Mouse (Mus musculus) hindbrain, embryonic 10.5 days (tissue): ENCODE measurements around the gene Klhdc2. TPM values are rescaled to one million over a fixed set of nuclear protein-coding genes. Genes with fewer than 3 reads are reported as not detected.

Experiments
- DNase-seq: peaks from one replicate; pipeline ENCODE4 v3.0.0-alpha.2; 2017; ENCODE audit warnings: low spot score
- H3K27ac ChIP-seq: fragments of 300-500 bp; sonication (generic); 2 replicates; pipeline ENCODE4 v1.5.1; 2016; ENCODE audit warnings: mild to moderate bottlenecking, moderate library complexity
- H3K27me3 ChIP-seq: fragments of 300-500 bp; sonication (generic); 2 replicates; pipeline ENCODE4 v1.6.1; 2016; ENCODE audit warnings: mild to moderate bottlenecking; ENCODE audit not compliant: poor library complexity, insufficient read depth, severe bottlenecking
- H3K36me3 ChIP-seq: fragments of 300-500 bp; sonication (generic); 2 replicates; pipeline ENCODE4 v1.6.1; 2016; ENCODE audit warnings: mild to moderate bottlenecking, moderate library complexity
- H3K4me1 ChIP-seq: fragments of 300-500 bp; sonication (generic); replicated peaks from 2 replicates; pipeline ENCODE4 v1.6.1; 2016; ENCODE audit warnings: mild to moderate bottlenecking
- H3K4me3 ChIP-seq: fragments of 300-500 bp; sonication (generic); 2 replicates; pipeline ENCODE4 v1.5.1; 2016; ENCODE audit warnings: mild to moderate bottlenecking, moderate library complexity
- H3K9me3 ChIP-seq: fragments of 300-500 bp; sonication (generic); 2 replicates; pipeline ENCODE4 v1.6.1; 2016; ENCODE audit warnings: mild to moderate bottlenecking, moderate library complexity
- WGBS: fragments of 180-500 bp; shearing (Covaris S2); methylation state at CpG from one replicate; pipeline ENCODE4 v1.1.7; 2016; 5-methylcytosine and 5-hydroxymethylcytosine counted together
- polyA plus RNA-seq: library from polyadenylated mRNA; unstranded; fragments of >200 nt; fragmentation: Nextera tagmentation; extraction: Ambion mirVana; gene quantifications from 2 replicates; pipeline ENCODE4 v1.2.1, GENCODE M21; 2016

Gene Klhdc2
- polyA plus RNA-seq, 1 experiment from 2014 or later = 207 TPM

DNA sequence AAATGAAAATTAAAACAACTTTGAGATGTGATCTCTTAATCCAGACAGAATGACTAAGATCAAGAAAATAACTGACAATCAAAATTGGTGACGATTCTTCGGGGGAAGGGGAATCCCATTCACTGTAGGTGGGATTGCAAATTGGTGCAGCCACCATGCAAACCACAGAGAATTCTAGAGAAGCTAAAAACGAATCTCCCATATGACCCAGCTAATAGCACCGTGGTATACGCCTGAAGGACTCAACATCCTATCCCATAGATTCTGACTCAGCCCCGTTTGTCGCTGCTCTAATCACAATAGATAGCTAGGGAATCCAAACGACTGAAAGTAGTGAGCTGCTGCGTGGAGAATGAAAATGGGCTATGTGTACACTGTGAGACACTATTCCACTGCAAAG is 7.8 kb upstream of the Klhdc2 start:
- Histone ChIP-seq H3K4me3 (no peak overlapping the region), H3K4me1 (no peaks in the 10 kb centered on the region), H3K27me3 (no peaks in the 10 kb centered on the region), H3K27ac (no peak overlapping the region), H3K9me3 (no peaks in the 10 kb centered on the region), H3K36me3 (no peaks in the 10 kb centered on the region)
- DNase-seq = no peak
- WGBS = 85% methylated on average over 9 of the region's 9 CpGs

- no peaks in the 10 kb centered on the region for H3K36me3 ChIP-seq
- WGBS = 91% methylated on average over 6 of the region's 6 CpGs
These were observed 4.1 kb upstream of the Klhdc2 start for GRCm38 (mm10) chr12:69292401-69292800.

DNA sequence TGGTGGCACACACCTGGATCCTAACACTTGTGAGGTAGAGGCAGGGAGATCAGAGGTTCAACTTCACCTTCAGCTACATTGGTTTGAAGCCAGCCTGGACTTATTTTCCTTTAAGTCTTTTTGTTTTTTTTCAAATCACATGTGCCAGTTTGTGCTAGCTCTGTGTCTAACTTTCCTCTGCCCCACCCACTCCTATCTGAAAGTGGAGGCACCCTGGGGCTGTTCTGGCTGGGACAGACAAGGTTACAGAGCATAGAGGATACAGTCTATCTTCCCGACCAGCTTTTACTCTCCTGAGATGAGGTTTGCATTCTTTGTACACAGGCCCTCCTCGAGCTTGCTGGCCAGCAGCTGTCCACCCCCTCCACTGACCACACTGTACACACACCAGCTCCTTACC is 2.7 kb upstream of the Klhdc2 start:
- Histone ChIP-seq H3K36me3 (peaks cover 6% of the 10 kb centered on the region), H3K27me3 (no peaks in the 10 kb centered on the region), H3K4me1 (peaks cover 23% of the 10 kb centered on the region), H3K4me3 (no peak overlapping the region), H3K9me3 (no peaks in the 10 kb centered on the region), H3K27ac (no peak overlapping the region)
- 60% methylated on average over 2 of the region's 2 CpGs for WGBS
- no peak for DNase-seq

More at GRCm38 (mm10) chr12:69292401-69292800, 4.1 kb upstream of the Klhdc2 start:
- Histone ChIP-seq H3K9me3 (no peaks in the 10 kb centered on the region), H3K4me3 (no peak overlapping the region), H3K4me1 (peaks cover 11% of the 10 kb centered on the region), H3K27ac (no peak overlapping the region), H3K27me3 (no peaks in the 10 kb centered on the region)
- DNase-seq = no peak

- Histone ChIP-seq H3K36me3 (peaks cover 18% of the 10 kb centered on the region), H3K9me3 (no peaks in the 10 kb centered on the region), H3K27me3 (no peaks in the 10 kb centered on the region), H3K4me3 (no peak overlapping the region), H3K4me1 (peaks cover 32% of the 10 kb centered on the region), H3K27ac (no peak overlapping the region)
- 84% methylated on average over 2 of the region's 2 CpGs for WGBS
- no peak for DNase-seq
These were observed 1.5 kb upstream of the Klhdc2 start for GRCm38 (mm10) chr12:69294936-69295335.

GRCm38 (mm10) chr12:69295651-69296050 is 830 bp upstream of the Klhdc2 start:
- Histone ChIP-seq H3K4me1 (peaks cover 32% of the 10 kb centered on the region), H3K27me3 (no peaks in the 10 kb centered on the region), H3K27ac (peak overlapping the region; percentile 100), H3K36me3 (peaks cover 25% of the 10 kb centered on the region), H3K9me3 (no peaks in the 10 kb centered on the region), H3K4me3 (peak overlapping the region; percentile 81; the same call in 1 of the 2 replicates)
- no peak for DNase-seq
- 82% methylated on average over 4 of the region's 4 CpGs for WGBS

DNA sequence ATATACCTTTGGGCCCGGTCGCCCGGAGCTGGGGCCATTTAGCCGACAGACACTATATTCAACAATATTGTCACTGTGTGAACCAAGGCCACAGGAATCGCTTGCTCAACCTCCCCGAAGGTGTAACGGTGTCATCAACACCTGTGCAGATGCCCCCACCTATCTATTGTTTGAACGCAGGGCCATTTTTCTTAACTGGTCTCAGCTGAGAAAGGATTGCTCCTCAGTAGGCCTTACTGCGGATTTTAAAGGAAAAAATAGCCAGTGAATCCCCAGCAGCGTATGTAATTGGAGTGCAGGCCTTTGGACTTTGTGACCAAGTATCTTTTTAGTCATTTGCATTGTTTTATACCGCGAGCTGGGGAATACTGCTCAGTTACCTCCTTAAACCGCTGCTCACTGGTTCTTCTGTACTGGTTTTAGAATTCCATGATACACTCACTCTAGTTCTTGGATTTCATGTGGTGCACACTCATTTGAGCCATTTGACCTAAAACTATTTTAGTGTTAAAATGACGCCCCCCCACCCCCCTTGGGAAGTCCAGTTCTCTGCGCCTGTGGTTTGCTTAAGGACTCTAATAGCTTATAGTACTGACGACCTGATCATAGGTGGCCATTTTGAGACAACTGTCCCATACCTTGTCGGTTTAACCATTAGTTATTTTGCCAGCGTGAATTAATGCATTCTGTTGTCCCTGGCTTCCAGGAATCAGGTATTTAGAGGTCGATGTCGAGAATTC is 1.1 kb downstream of the Klhdc2 start:
- WGBS = 23% methylated on average over 20 of the region's 20 CpGs
- DNase-seq = peak; percentile 29
- H3K9me3 ChIP-seq = no peaks in the 10 kb centered on the region
- no peaks in the 10 kb centered on the region for H3K27me3 ChIP-seq
- H3K4me1 ChIP-seq = peaks cover 32% of the 10 kb centered on the region
- H3K4me3 ChIP-seq = peak overlapping the region; percentile 81
- H3K27ac ChIP-seq = peak overlapping the region; percentile 100
- peaks cover 44% of the 10 kb centered on the region for H3K36me3 ChIP-seq

GRCm38 (mm10) chr12:69298281-69298680 is 1.8 kb downstream of the Klhdc2 start:
- Histone ChIP-seq H3K4me3 (peak overlapping the region; percentile 81), H3K36me3 (peaks cover 51% of the 10 kb centered on the region), H3K27me3 (no peaks in the 10 kb centered on the region), H3K27ac (no peak overlapping the region), H3K4me1 (peaks cover 32% of the 10 kb centered on the region), H3K9me3 (no peaks in the 10 kb centered on the region)
- DNase-seq = no peak
- 91% methylated on average over 4 of the region's 4 CpGs for WGBS

- WGBS = 80% methylated on average over 12 of the region's 12 CpGs
- H3K36me3 ChIP-seq = peaks cover 61% of the 10 kb centered on the region
- H3K9me3 ChIP-seq = no peaks in the 10 kb centered on the region
- H3K4me1 ChIP-seq = peaks cover 32% of the 10 kb centered on the region
- H3K27ac ChIP-seq = no peak overlapping the region
- H3K4me3 ChIP-seq = no peak overlapping the region
- H3K27me3 ChIP-seq = no peaks in the 10 kb centered on the region
- DNase-seq = no peak
These were observed 2.8 kb downstream of the Klhdc2 start for GRCm38 (mm10) chr12:69299231-69299630.

DNA sequence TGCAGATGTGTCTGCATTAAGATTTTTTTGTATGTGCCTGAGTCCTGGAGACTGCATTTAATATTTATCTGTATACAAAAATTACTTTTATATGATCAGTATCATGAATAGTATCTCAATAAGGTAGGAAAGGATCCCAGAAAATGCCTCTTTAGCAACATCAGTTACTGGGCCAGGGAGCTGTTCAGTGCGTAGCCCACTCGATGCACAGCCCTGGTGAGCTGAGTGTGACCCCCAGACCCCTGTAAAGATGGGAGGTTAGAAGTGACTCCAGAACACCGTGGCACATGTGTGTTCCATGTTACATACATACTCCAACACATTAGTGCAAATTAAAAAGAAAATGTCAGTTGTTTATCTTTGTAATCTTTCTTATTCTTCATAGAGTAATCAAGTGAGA is 3.4 kb downstream of the Klhdc2 start:
- Histone ChIP-seq H3K4me3 (no peak overlapping the region), H3K27me3 (no peaks in the 10 kb centered on the region), H3K27ac (no peak overlapping the region), H3K9me3 (no peaks in the 10 kb centered on the region), H3K4me1 (peaks cover 32% of the 10 kb centered on the region), H3K36me3 (peaks cover 67% of the 10 kb centered on the region)
- no peak for DNase-seq
- WGBS = 89% methylated on average over 3 of the region's 3 CpGs

- WGBS = 88% methylated on average over 2 of the region's 2 CpGs
- Histone ChIP-seq H3K27ac (no peak overlapping the region), H3K36me3 (peaks cover 72% of the 10 kb centered on the region), H3K27me3 (no peaks in the 10 kb centered on the region), H3K9me3 (no peaks in the 10 kb centered on the region), H3K4me3 (no peak overlapping the region), H3K4me1 (peaks cover 32% of the 10 kb centered on the region)
- no peak for DNase-seq
These were observed 3.9 kb downstream of the Klhdc2 start for GRCm38 (mm10) chr12:69300391-69300790.

GRCm38 (mm10) chr12:69302171-69302570 is 5.7 kb downstream of the Klhdc2 start:
- Histone ChIP-seq H3K9me3 (no peaks in the 10 kb centered on the region), H3K36me3 (peaks cover 90% of the 10 kb centered on the region), H3K4me3 (no peak overlapping the region)

GRCm38 (mm10) chr12:69304051-69304450 is 7.6 kb downstream of the Klhdc2 start:
- no peak overlapping the region for H3K4me3 ChIP-seq
- H3K4me1 ChIP-seq = peaks cover 7% of the 10 kb centered on the region
- no peaks in the 10 kb centered on the region for H3K27me3 ChIP-seq
- peaks cover 100% of the 10 kb centered on the region for H3K36me3 ChIP-seq
- no peaks in the 10 kb centered on the region for H3K9me3 ChIP-seq
- no peak overlapping the region for H3K27ac ChIP-seq
- WGBS = 94% methylated on average over 2 of the region's 2 CpGs
- no peak for DNase-seq

More at GRCm38 (mm10) chr12:69302171-69302570, 5.7 kb downstream of the Klhdc2 start:
- Histone ChIP-seq H3K27ac (no peak overlapping the region), H3K27me3 (no peaks in the 10 kb centered on the region), H3K4me1 (peaks cover 21% of the 10 kb centered on the region)
- WGBS = 95% methylated on average over 12 of the region's 12 CpGs
- DNase-seq = no peak

DNA sequence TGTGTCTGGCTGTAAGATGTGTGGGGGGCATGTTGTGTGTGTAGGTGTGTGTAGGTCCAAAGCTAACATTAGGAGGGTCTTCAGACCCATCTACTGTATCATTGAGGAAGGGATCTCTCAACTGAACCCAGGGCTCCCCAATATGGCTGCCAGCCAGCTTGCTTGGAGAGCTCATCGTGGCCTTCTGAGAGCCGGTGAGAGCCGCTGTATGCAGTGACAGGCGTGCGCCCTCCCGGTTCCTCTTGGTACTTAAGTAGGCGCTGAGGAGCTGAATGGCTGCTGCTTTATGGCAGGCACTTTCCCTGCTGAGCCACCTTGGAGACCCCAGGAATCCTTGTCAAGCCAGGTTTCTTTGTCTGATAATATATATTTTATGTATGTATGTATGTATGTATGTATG is 9.9 kb downstream of the Klhdc2 start:
- WGBS = 96% methylated on average over 7 of the region's 7 CpGs
- Histone ChIP-seq H3K36me3 (peaks cover 100% of the 10 kb centered on the region), H3K9me3 (0 out of 2 replicates have a peak, but pooled peaks cover 4% of the 10 kb centered on the region)

More for the DNA sequence above, 9.9 kb downstream of the Klhdc2 start:
- DNase-seq = no peak
- Histone ChIP-seq H3K4me1 (no peaks in the 10 kb centered on the region), H3K27me3 (no peaks in the 10 kb centered on the region), H3K4me3 (no peak overlapping the region), H3K27ac (no peak overlapping the region)
